Mouse (Mus musculus) neural tube, embryonic 13.5 days (tissue): Measurements from ENCODE around the gene Dennd1b. TPM values are rescaled to one million over a fixed set of nuclear protein-coding genes. Genes with fewer than 3 reads are reported as not detected.

Experiments used
- ATAC-seq: fragments of 200-750 bp; cut with Nextera tagmentation; 2 replicates; pipeline ENCODE4 v1.8.0; 2017; ENCODE audit warnings: low read depth, mild to moderate bottlenecking, moderate TSS enrichment, moderate library complexity
- H3K27ac ChIP-seq: fragments of 300-500 bp; sonication (generic); replicated peaks from 2 replicates; pipeline ENCODE4 v1.5.1; 2015; ENCODE audit warnings: moderate library complexity, mild to moderate bottlenecking, inconsistent platforms
- H3K27me3 ChIP-seq: fragments of 300-500 bp; sonication (generic); 2 replicates; pipeline ENCODE4 v1.6.1; 2015; ENCODE audit warnings: mild to moderate bottlenecking, inconsistent platforms
- H3K36me3 ChIP-seq: fragments of 300-500 bp; sonication (generic); 2 replicates; pipeline ENCODE4 v1.6.1; 2015; ENCODE audit warnings: mild to moderate bottlenecking, inconsistent platforms
- H3K4me1 ChIP-seq: fragments of 300-500 bp; sonication (generic); replicated peaks from 2 replicates; pipeline ENCODE4 v1.6.1; 2015; ENCODE audit warnings: inconsistent platforms
- H3K4me2 ChIP-seq: fragments of 300-500 bp; sonication (generic); 2 replicates; pipeline ENCODE4 v1.6.1; 2015; ENCODE audit warnings: inconsistent platforms, mild to moderate bottlenecking, moderate library complexity
- H3K4me3 ChIP-seq: fragments of 300-500 bp; sonication (generic); 2 replicates; pipeline ENCODE4 v1.5.1; 2015; ENCODE audit warnings: mild to moderate bottlenecking, inconsistent platforms
- H3K9ac ChIP-seq: fragments of 300-500 bp; sonication (generic); 2 replicates; pipeline ENCODE4 v1.6.1; 2015; ENCODE audit warnings: moderate library complexity, mild to moderate bottlenecking, inconsistent platforms
- H3K9me3 ChIP-seq: fragments of 300-500 bp; sonication (generic); 2 replicates; pipeline ENCODE4 v1.6.1; 2016; ENCODE audit warnings: inconsistent platforms
- WGBS: fragments of 180-500 bp; shearing (Covaris S2); methylation state at CpG from one replicate; pipeline ENCODE4 v1.1.7; 2015; 5-methylcytosine and 5-hydroxymethylcytosine counted together
- polyA plus RNA-seq: library from polyadenylated mRNA; unstranded; fragments of >200 nt; fragmentation: Nextera tagmentation; extraction: Ambion mirVana; gene quantifications from 2 replicates; pipeline ENCODE4 v1.2.1, GENCODE M21; 2015

The Dennd1b gene
- polyA plus RNA-seq, 1 experiment from 2014 or later: 8.0 TPM

DNA sequence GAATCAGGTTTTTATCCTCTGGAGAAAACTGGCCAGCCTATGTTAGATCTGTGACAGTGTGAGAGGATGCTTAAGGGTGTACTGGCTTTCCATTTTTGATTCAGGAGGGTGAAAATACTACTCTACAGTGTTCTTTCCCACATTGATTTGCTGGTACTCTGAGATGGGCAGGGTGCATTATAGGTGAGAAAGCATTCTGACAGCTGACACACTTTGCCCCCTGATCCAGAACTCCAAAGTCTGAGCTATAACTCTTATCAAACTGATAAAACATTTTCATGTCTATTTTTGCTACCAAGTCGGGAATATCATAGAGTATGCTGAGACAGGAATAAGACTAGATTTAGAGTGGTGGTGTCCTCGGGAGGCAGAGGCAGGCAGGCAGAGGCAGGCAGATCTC is 2.3 kb downstream of the Dennd1b start:
- WGBS: 91% methylated on average over 2 of the region's 2 CpGs
- ATAC-seq: no peak
- Histone ChIP-seq H3K36me3 (no peaks in the 10 kb centered on the region), H3K4me2 (no peak overlapping the region), H3K4me1 (peaks cover 6% of the 10 kb centered on the region), H3K9me3 (no peaks in the 10 kb centered on the region), H3K4me3 (no peak overlapping the region), H3K9ac (no peak overlapping the region), H3K27me3 (no peaks in the 10 kb centered on the region), H3K27ac (no peak overlapping the region)

DNA sequence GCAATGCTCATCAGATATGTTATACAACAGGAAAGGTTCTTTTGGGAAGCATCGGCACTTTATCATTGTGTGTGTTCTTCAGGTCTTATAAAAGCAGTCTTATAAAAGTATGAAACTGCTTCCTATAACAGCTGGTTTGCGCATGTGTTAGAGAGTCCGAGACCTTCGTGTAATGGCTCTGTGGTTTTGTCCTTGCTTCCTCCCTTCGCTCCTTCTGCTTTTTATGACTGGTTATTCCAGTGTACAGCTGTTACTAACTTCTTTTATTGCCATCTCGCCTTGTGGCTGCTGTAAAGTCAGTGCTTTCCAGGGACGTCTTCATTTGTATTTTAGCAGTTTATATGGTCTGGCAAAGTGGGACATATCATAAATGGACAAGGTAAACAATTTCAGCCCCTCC is 4.2 kb downstream of the Dennd1b start:
- peaks cover 6% of the 10 kb centered on the region for H3K4me1 ChIP-seq
- no peak overlapping the region for H3K27ac ChIP-seq
- no peak overlapping the region for H3K4me2 ChIP-seq
- no peaks in the 10 kb centered on the region for H3K36me3 ChIP-seq
- H3K9ac ChIP-seq: no peak overlapping the region
- no peak for ATAC-seq
- 64% methylated on average over 7 of the region's 7 CpGs for WGBS
- H3K27me3 ChIP-seq: no peaks in the 10 kb centered on the region
- H3K9me3 ChIP-seq: no peaks in the 10 kb centered on the region
- no peak overlapping the region for H3K4me3 ChIP-seq

DNA sequence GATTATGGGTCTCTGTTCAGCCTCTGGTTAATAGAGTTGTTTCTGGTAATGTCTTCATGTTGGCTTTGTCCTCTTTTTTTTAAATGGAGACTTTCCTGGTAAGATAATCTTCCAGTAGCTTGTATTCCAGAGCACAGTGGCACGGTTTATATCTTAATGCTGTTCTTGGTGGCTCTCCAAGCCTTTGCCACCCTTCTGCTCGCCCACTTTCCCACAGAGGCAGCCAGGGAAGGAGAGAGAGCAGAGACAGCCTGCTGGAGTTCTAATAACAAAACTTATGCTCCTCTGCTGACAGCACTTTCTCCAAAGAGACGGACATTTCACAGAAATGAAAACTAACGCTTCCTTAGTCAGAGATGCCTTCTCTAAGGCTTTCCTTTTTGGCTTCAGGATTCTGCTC is 6.8 kb downstream of the Dennd1b start:
- 82% methylated on average over 4 of the region's 4 CpGs for WGBS

DNA sequence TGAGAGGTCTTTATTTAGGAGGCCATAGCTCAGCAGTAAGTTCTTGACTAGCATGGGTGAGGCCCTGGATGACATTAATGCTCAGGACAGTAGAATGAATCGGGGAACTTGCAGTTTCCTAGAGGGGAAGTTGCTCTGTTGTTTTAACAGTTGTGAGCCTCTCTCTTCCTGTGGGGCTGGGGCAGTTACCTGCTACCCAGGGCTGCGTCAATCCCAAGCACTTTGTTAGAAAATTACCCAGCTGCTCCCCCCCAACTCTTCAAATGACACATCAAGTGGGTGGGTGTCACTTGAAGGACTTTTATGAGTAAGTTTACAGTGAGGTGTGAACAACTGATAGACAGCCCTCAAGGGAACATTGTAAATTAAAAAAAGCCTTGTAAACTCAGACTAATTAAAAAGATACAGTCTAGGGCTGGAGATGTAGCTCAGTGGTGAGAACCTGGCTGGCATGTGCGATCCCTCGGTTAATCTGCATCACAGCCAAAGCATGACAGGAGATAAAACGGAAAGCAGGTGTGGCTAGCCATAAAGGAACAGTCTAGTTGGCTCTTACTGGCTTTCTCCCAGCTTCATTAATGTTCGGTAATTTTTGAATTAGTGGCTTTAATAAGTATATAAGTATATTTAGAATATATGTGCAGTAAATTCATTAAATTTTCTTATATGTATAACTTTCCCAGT is 10.4 kb downstream of the Dennd1b start:
- no peak overlapping the region for H3K27ac ChIP-seq
- ATAC-seq: no peak
- 84% methylated on average over 6 of the region's 6 CpGs for WGBS
- H3K4me1 ChIP-seq: no peaks in the 10 kb centered on the region
- H3K36me3 ChIP-seq: no peaks in the 10 kb centered on the region
- no peak overlapping the region for H3K4me2 ChIP-seq
- H3K4me3 ChIP-seq: no peak overlapping the region
- no peak overlapping the region for H3K9ac ChIP-seq
- no peaks in the 10 kb centered on the region for H3K9me3 ChIP-seq
- no peaks in the 10 kb centered on the region for H3K27me3 ChIP-seq

More for the DNA sequence above, 6.8 kb downstream of the Dennd1b start:
- Histone ChIP-seq H3K4me2 (no peak overlapping the region), H3K4me1 (no peaks in the 10 kb centered on the region), H3K36me3 (no peaks in the 10 kb centered on the region), H3K4me3 (no peak overlapping the region), H3K9ac (no peak overlapping the region), H3K27me3 (no peaks in the 10 kb centered on the region), H3K27ac (no peak overlapping the region), H3K9me3 (no peaks in the 10 kb centered on the region)
- no peak for ATAC-seq

DNA sequence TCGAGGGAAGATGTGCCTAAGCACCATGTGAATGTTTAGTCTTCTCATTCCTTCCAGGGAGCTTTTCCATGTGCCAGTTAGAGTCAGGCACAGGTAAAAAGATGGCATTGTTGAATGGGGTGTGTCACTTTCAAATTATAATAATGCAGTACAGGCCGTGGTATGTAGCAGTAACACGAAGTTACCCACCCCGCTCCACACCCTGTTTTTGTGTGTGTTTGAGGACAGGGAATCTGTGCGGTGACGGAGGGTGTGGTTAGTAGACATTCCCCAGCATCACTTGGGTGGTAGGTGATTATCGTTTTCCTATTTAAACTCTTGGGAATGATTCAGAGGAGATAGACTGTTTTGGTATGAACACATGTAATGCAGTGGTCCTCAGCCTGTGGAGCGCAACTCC is 11.6 kb downstream of the Dennd1b start:
- no peaks in the 10 kb centered on the region for H3K9me3 ChIP-seq
- ATAC-seq: no peak
- WGBS: 90% methylated on average over 8 of the region's 8 CpGs
- no peaks in the 10 kb centered on the region for H3K36me3 ChIP-seq
- H3K27me3 ChIP-seq: no peaks in the 10 kb centered on the region
- H3K9ac ChIP-seq: no peak overlapping the region
- no peaks in the 10 kb centered on the region for H3K4me1 ChIP-seq
- H3K27ac ChIP-seq: no peak overlapping the region
- H3K4me3 ChIP-seq: no peak overlapping the region
- no peak overlapping the region for H3K4me2 ChIP-seq

DNA sequence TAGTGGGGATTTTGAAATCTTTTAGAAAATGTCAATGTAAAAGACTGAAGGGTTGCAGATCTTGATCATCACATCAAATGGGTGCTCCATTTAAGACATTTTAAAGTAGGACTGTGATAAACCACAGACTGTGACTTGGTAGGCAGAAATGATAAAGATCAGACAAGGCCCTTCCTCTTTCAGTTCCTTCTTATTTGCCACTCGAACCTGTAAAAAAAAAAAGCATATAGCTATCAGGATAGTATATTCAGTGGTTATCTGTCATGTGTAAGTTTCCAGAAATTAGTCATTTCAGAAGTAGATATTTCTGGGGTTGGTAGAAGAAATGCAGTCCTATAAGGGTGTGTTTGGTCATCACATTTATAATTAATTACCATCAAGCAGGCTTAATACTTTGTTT is 12.7 kb downstream of the Dennd1b start:
- no peak for ATAC-seq
- H3K36me3 ChIP-seq: no peaks in the 10 kb centered on the region
- H3K27me3 ChIP-seq: no peaks in the 10 kb centered on the region
- no peak overlapping the region for H3K4me3 ChIP-seq
- WGBS: 92% methylated on average over 1 of the region's 1 CpGs
- H3K4me2 ChIP-seq: no peak overlapping the region
- no peaks in the 10 kb centered on the region for H3K4me1 ChIP-seq
- no peak overlapping the region for H3K27ac ChIP-seq
- H3K9me3 ChIP-seq: no peaks in the 10 kb centered on the region
- H3K9ac ChIP-seq: no peak overlapping the region

DNA sequence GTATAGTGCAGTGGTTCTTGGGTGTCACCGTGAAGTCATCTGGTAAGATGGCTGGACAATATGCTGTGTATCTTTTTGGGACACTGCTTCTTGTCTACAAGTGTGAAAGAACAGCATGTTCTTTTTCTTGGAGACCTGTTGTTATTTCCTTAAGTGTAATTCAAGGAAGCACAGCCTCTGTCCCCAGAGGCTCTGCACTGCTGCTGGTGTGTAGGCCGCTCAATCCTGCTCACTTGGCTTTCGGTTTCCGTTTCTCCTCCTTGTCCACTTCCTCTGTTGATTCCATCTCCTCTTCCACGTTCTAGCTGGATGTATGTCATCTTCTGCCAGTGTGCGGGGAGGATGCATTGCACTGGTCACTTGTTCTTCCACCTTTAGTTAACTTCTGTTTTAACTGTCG is 19.0 kb downstream of the Dennd1b start:
- no peak overlapping the region for H3K9ac ChIP-seq
- 0 out of 2 replicates have a peak, but pooled peaks have one; percentile 4 for ATAC-seq
- no peak overlapping the region for H3K4me3 ChIP-seq
- no peaks in the 10 kb centered on the region for H3K36me3 ChIP-seq
- WGBS: 68% methylated on average over 7 of the region's 7 CpGs
- H3K4me1 ChIP-seq: peaks cover 23% of the 10 kb centered on the region
- H3K9me3 ChIP-seq: no peaks in the 10 kb centered on the region
- H3K27ac ChIP-seq: no peak overlapping the region
- H3K27me3 ChIP-seq: no peaks in the 10 kb centered on the region
- H3K4me2 ChIP-seq: no peak overlapping the region

DNA sequence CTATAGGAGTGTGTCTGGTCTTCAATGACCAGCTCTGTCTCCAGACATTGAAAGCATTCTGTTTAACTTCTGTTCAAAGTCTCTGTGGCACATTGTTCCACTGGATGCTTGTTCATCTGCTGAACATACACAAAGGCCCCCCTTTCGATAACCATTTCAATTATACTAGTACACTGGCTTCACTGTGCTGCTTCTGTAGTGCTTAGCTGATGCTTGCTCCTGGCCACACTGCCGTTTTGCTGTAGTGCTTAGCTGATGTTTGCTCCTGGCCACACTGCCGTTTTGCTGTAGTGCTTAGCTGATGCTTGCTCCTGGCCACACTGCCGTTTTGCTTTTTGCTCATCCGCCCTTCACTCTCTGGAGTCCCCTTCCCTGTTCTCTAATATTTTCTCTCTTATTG is 19.4 kb downstream of the Dennd1b start:
- Histone ChIP-seq H3K36me3 (no peaks in the 10 kb centered on the region), H3K27me3 (no peaks in the 10 kb centered on the region), H3K4me1 (peaks cover 23% of the 10 kb centered on the region), H3K27ac (no peak overlapping the region), H3K4me3 (no peak overlapping the region), H3K9ac (0 out of 2 replicates have a peak overlapping the region, but pooled peaks have one; percentile 8), H3K9me3 (no peaks in the 10 kb centered on the region), H3K4me2 (no peak overlapping the region)
- 52% methylated on average over 5 of the region's 5 CpGs for WGBS
- peak; percentile 21; the same call in 1 of the 2 replicates for ATAC-seq

DNA sequence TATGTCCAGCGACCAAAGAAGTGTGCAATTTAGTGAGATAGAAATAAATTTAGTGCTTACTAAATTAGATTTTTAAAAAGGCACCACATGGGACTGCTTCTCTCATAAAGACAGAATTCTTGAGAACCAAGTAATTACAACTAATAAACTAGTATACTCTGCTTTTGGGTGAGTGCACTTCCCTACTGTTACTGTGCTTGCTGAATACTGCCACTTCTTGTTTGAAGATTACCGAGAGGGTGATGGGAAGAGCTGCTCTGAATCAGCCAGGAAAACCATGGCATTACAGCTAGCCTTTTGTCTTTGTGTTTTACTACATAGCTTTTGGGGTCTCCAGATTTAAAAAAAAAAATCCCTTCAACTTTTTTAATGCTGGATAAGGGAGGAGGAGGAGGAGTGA is 19.8 kb downstream of the Dennd1b start:
- peaks cover 23% of the 10 kb centered on the region for H3K4me1 ChIP-seq
- H3K9me3 ChIP-seq: no peaks in the 10 kb centered on the region
- H3K9ac ChIP-seq: 0 out of 2 replicates have a peak overlapping the region, but pooled peaks have one; percentile 8
- H3K27me3 ChIP-seq: no peaks in the 10 kb centered on the region
- H3K27ac ChIP-seq: no peak overlapping the region
- peak; percentile 65; the same call in 1 of the 2 replicates for ATAC-seq
- no peak overlapping the region for H3K4me3 ChIP-seq
- no peaks in the 10 kb centered on the region for H3K36me3 ChIP-seq
- 59% methylated on average over 2 of the region's 2 CpGs for WGBS
- no peak overlapping the region for H3K4me2 ChIP-seq

DNA sequence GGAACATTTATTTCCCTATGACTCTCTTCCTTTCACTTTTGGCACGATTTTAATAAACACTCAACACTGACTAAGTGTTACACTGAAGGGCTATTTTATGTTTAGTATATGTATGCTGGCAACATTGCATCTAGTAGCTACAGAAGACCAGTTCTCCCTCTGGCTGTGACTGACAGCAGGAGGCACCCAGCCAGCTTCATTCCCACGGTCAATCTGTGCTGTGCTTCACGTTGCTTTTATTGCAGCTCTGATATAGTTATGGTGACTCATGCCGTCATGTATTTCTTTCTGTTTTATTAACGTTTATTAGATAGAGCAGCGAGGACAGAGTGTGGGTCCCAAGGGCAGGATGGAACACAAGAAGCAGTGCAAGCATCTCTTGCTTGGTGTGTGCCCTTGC is 20.2 kb downstream of the Dennd1b start:
- Histone ChIP-seq H3K4me3 (no peak overlapping the region), H3K4me2 (no peak overlapping the region), H3K9ac (no peak overlapping the region), H3K27ac (peak overlapping the region; percentile 18; the same call in 1 of the 2 replicates), H3K27me3 (no peaks in the 10 kb centered on the region), H3K4me1 (peaks cover 23% of the 10 kb centered on the region), H3K36me3 (no peaks in the 10 kb centered on the region), H3K9me3 (no peaks in the 10 kb centered on the region)
- 42% methylated on average over 6 of the region's 6 CpGs for WGBS
- ATAC-seq: 0 out of 2 replicates have a peak, but pooled peaks have one; percentile 44

DNA sequence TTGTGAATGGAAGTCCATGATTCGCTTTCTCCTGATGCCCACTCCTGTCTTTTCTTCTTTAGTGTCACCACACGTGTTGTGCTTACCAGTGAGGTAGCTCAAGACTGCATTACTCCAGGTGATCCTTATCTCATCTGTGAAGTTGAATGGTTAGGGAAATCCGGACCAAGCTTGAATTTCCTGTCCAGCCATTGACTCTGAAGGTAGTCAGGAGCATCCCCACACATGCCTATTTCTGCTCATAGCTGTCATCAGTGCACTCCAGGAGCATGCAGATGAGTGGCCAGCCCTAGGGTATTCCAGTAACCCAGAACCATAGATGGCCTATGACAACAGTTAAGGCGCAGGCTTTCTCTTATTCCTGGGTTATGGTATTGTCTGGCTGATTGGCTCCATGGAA is 20.9 kb downstream of the Dennd1b start:
- H3K4me2 ChIP-seq: no peak overlapping the region
- H3K27me3 ChIP-seq: no peaks in the 10 kb centered on the region
- no peaks in the 10 kb centered on the region for H3K9me3 ChIP-seq
- no peak overlapping the region for H3K9ac ChIP-seq
- no peak overlapping the region for H3K27ac ChIP-seq
- peaks cover 23% of the 10 kb centered on the region for H3K4me1 ChIP-seq
- H3K36me3 ChIP-seq: no peaks in the 10 kb centered on the region
- 89% methylated on average over 4 of the region's 4 CpGs for WGBS
- no peak for ATAC-seq
- H3K4me3 ChIP-seq: no peak overlapping the region

DNA sequence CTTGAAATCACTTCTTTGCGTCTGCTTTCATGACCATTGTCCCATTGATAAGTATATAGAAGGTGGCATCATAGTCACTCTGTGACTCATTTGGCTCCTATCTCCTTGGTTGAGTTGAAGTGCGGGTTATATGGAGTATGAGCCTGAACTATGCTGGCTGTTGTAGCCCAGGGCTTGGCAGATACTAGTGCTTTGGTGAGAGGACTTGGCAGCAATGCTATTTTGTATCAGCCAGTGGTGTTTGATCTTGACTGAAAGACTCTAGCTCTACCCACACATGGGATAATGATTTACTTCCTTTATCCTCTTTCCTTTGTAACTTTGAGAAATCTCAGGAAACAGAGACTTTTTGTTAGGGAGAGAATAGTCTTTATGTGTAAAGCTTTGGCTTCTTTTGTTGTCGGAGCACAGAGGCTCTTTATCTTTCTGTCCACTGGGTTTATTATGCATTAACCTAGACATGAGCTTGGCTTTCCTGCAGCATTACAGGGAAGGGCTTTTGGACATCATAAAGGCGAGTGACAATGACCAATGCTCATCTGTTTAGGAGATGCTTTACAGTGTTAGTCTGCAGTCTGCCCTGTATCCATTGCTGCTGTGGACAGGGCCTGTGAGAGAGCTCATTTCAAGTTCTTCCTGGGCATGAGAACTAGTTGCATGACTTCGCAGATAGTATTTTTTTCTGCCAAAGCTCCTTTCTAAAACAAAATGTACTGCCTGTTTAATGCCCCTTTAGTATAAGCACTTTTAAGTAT is 29.3 kb downstream of the Dennd1b start:
- no peaks in the 10 kb centered on the region for H3K27me3 ChIP-seq
- H3K9ac ChIP-seq: no peak overlapping the region
- WGBS: 44% methylated on average over 5 of the region's 5 CpGs
- H3K4me1 ChIP-seq: peaks cover 8% of the 10 kb centered on the region
- 0 out of 2 replicates have a peak, but pooled peaks have one; percentile 40 for ATAC-seq
- no peak overlapping the region for H3K27ac ChIP-seq
- H3K4me2 ChIP-seq: no peak overlapping the region
- no peak overlapping the region for H3K4me3 ChIP-seq
- H3K9me3 ChIP-seq: no peaks in the 10 kb centered on the region
- H3K36me3 ChIP-seq: no peaks in the 10 kb centered on the region
